In genomic region chr6:35403341-35403910, GRCm38 (mm10) we compare ENCODE assay signal across 27 mouse cellular contexts.
DNase-seq lines count a peak whose midpoint lies in the region; ATAC-seq and TF ChIP-seq lines count a peak whose summit lies in the region.
"Had no signal": no experiment of that assay in that cellular context is flagged by ENCODE, and none has a peak within 500 bp of the region (broad histone marks: within the 10 kb centered on the region; RNA-seq: fewer than 3 reads in every experiment).

No protein-coding gene starts in this region.

- 0 out of 2 replicates have a peak, but pooled peaks have one; percentile 8 for ATAC-seq in cerebellum, adult (ENCODE audit: insufficient number of reproducible peaks, low FRiP score, low TSS enrichment)
- ATAC-seq in heart, embryonic 15.5 days (replicated peaks; ENCODE audit: insufficient number of reproducible peaks, insufficient read depth, low FRiP score, low read depth), result no peak
- no peak for ATAC-seq in heart, embryonic 11.5 days (replicated peaks; ENCODE audit: insufficient number of reproducible peaks, low FRiP score, low TSS enrichment)
- ATAC-seq: activated CD4-positive, CD25-positive, alpha-beta regulatory T cell, adult 4 months; forebrain, embryonic 15.5 days; hindbrain, postnatal 0 days; inflammation-experienced regulatory T-cells, adult 6 months; intestine, embryonic 16.5 days had no signal

- no peak for TF ChIP-seq CTCF in testis, adult 2 months (IDR thresholded peaks at IDR 0.05; ENCODE audit: control insufficient read depth, insufficient read depth, insufficient replicate concordance, low read depth, low read length)

- 61% methylated on average over 5 of the region's 5 CpGs for WGBS in heart, embryonic 15.5 days
- WGBS in heart, embryonic 11.5 days (ENCODE audit: insufficient replicate concordance), result 61% methylated on average over 5 of the region's 5 CpGs

- peaks cover 22% of the 10 kb centered on the region for H3K4me1 ChIP-seq in heart, embryonic 15.5 days (replicated peaks)
- peaks cover 11% of the 10 kb centered on the region; the same call in 1 of the 2 replicates for H3K4me1 ChIP-seq in heart, embryonic 11.5 days (ENCODE audit: control insufficient read depth, insufficient read depth, low read length)
- H3K4me1 ChIP-seq in testis, adult 2 months (ENCODE audit: control insufficient read depth, insufficient read depth, low read length), result peaks cover 5% of the 10 kb centered on the region
- H3K4me1 ChIP-seq: embryonic facial prominence, embryonic 13.5 days; forebrain, embryonic 12.5 days; forebrain, embryonic 15.5 days had no signal

- H3K27ac ChIP-seq in heart, embryonic 15.5 days, result peak overlapping the region; percentile 34; the same call in 1 of the 2 replicates
- H3K27ac ChIP-seq in heart, embryonic 11.5 days (ENCODE audit: low read depth, low read length), result no peak overlapping the region
- peak overlapping the region; percentile 61 for H3K27ac ChIP-seq in testis, adult 2 months (ENCODE audit: control insufficient read depth, insufficient read depth, low read depth, low read length)
- H3K27ac ChIP-seq: embryonic facial prominence, embryonic 10.5 days; embryonic facial prominence, embryonic 13.5 days; forebrain, embryonic 12.5 days; forebrain, embryonic 15.5 days; heart, embryonic 13.5 days; hindbrain, embryonic 13.5 days; hindbrain, postnatal 0 days had no signal

- DNase-seq in cerebellum, postnatal 4 days (ENCODE audit: low spot score in 2 of 2), result no peak
- DNase-seq in heart, adult 11 months, result peak; percentile 89
- no peak for DNase-seq in heart, adult 8-10 months (ENCODE audit: low spot score)
- no peak for DNase-seq in testis, postnatal 14 days (ENCODE audit: low spot score)
- DNase-seq: adrenal gland, adult 8-10 months; adrenal gland, postnatal 25 days; cerebellum, adult 2 months; cerebellum, postnatal 25 days; embryo, embryonic 11 days; gastrocnemius, postnatal 25 days; kidney, adult 18-20 months; kidney, adult 9 months had no signal

- H3K9me3 ChIP-seq in heart, embryonic 15.5 days (replicated peaks), result no peaks in the 10 kb centered on the region
- no peaks in the 10 kb centered on the region for H3K9me3 ChIP-seq in heart, embryonic 11.5 days (replicated peaks; ENCODE audit: control insufficient read depth, low read length)
- H3K9me3 ChIP-seq: embryonic facial prominence, embryonic 10.5 days; embryonic facial prominence, embryonic 13.5 days; forebrain, embryonic 12.5 days; forebrain, embryonic 15.5 days; heart, embryonic 13.5 days; hindbrain, embryonic 13.5 days had no signal

- no peak overlapping the region for H3K4me3 ChIP-seq in heart, embryonic 15.5 days
- no peak overlapping the region for H3K4me3 ChIP-seq in heart, embryonic 11.5 days (ENCODE audit: low read depth, low read length)
- no peak overlapping the region for H3K4me3 ChIP-seq in testis, adult 2 months (ENCODE audit: control insufficient read depth, low read depth, low read length)
- H3K4me3 ChIP-seq: embryonic facial prominence, embryonic 10.5 days; embryonic facial prominence, embryonic 13.5 days; erythroblast, embryonic 14.5 days; forebrain, embryonic 12.5 days; forebrain, embryonic 15.5 days; heart, embryonic 13.5 days; hindbrain, embryonic 13.5 days had no signal

- no peak overlapping the region for H3K9ac ChIP-seq in heart, embryonic 15.5 days
- no peak overlapping the region for H3K9ac ChIP-seq in heart, embryonic 11.5 days (ENCODE audit: low read depth, low read length)
- H3K9ac ChIP-seq: embryonic facial prominence, embryonic 13.5 days; forebrain, embryonic 12.5 days; forebrain, embryonic 15.5 days; heart, embryonic 13.5 days; hindbrain, embryonic 13.5 days had no signal

- no peak overlapping the region for H3K4me2 ChIP-seq in heart, embryonic 15.5 days
- H3K4me2 ChIP-seq in heart, embryonic 11.5 days, result no peak overlapping the region
- H3K4me2 ChIP-seq: embryonic facial prominence, embryonic 13.5 days; forebrain, embryonic 12.5 days; forebrain, embryonic 15.5 days; heart, embryonic 13.5 days; hindbrain, embryonic 13.5 days had no signal

- TF ChIP-seq POLR2A in testis, adult 2 months (IDR thresholded peaks at IDR 0.05; ENCODE audit: control insufficient read depth, low read depth, low read length), result no peak

- no peaks in the 10 kb centered on the region for H3K27me3 ChIP-seq in heart, embryonic 15.5 days
- no peaks in the 10 kb centered on the region for H3K27me3 ChIP-seq in heart, embryonic 11.5 days (ENCODE audit: control insufficient read depth, insufficient read depth, low read length)
- H3K27me3 ChIP-seq in testis, adult 2 months (ENCODE audit: control insufficient read depth, insufficient read depth, low read length), result no peaks in the 10 kb centered on the region
- H3K27me3 ChIP-seq: embryonic facial prominence, embryonic 13.5 days; forebrain, embryonic 12.5 days; forebrain, embryonic 15.5 days; heart, embryonic 13.5 days; hindbrain, embryonic 13.5 days had no signal

- no peaks in the 10 kb centered on the region for H3K36me3 ChIP-seq in heart, embryonic 15.5 days
- no peaks in the 10 kb centered on the region for H3K36me3 ChIP-seq in heart, embryonic 11.5 days (ENCODE audit: control insufficient read depth, insufficient read depth, low read length)
- H3K36me3 ChIP-seq in testis, adult 2 months (ENCODE audit: control insufficient read depth, insufficient read depth, low read length), result no peaks in the 10 kb centered on the region
- H3K36me3 ChIP-seq: embryonic facial prominence, embryonic 10.5 days; embryonic facial prominence, embryonic 13.5 days; forebrain, embryonic 12.5 days; forebrain, embryonic 15.5 days; heart, embryonic 13.5 days; hindbrain, embryonic 13.5 days had no signal
